Mouse (Mus musculus) activated CD4-positive, CD25-positive, alpha-beta regulatory T cell, adult 4 months (primary cell): Measurements from ENCODE around the gene Cd3g. TPM values are rescaled to one million over a fixed set of nuclear protein-coding genes. Genes with fewer than 3 reads are reported as not detected.

Source experiments
- ATAC-seq: one replicate; pipeline ENCODE4 v1.8.0; 2017
- polyA plus RNA-seq, 2 experiments: library from polyadenylated mRNA; unstranded; fragments of 100-300 nt; shearing (Covaris generic); gene quantifications; one replicate each; pipeline ENCODE4 v1.2.1; 2017

Cd3g gene
- 1,000 to 10,000 TPM; 1,430 to 1,870 TPM for polyA plus RNA-seq

GRCm38 (mm10) chr9:44980242-44980641 is at the start of gene Cd3g:
Cd3g (minus strand) TSS chr9:44980431.
- peak; percentile 90 for ATAC-seq

GRCm38 (mm10) chr9:45027376-45027775 is 47.1 kb upstream of the Cd3g start:
- no peak for ATAC-seq

GRCm38 (mm10) chr9:45024187-45024586 is 44.0 kb upstream of the Cd3g start:
- ATAC-seq, result no peak

GRCm38 (mm10) chr9:45023638-45024037 is 43.4 kb upstream of the Cd3g start:
- no peak for ATAC-seq

GRCm38 (mm10) chr9:45022800-45023199 is 42.6 kb upstream of the Cd3g start:
- ATAC-seq, result no peak

- ATAC-seq, result no peak
Measured at GRCm38 (mm10) chr9:45018031-45018430, 37.8 kb upstream of the Cd3g start.

- ATAC-seq, result no peak
Measured at GRCm38 (mm10) chr9:45015841-45016240, 35.6 kb upstream of the Cd3g start.

GRCm38 (mm10) chr9:45014879-45015278 is 34.6 kb upstream of the Cd3g start:
- peak; percentile 29 for ATAC-seq

- no peak for ATAC-seq
Measured at GRCm38 (mm10) chr9:45011291-45011690, 31.1 kb upstream of the Cd3g start.

GRCm38 (mm10) chr9:45010461-45010860 is 30.2 kb upstream of the Cd3g start:
- peak; percentile 42 for ATAC-seq

GRCm38 (mm10) chr9:45009180-45010078 is 29.2 kb upstream of the Cd3g start, which contains the start of gene Cd3e:
Cd3e (minus strand) TSS chr9:45009627.
- peak; percentile 89 for ATAC-seq

GRCm38 (mm10) chr9:45008342-45008741 is 28.1 kb upstream of the Cd3g start:
- ATAC-seq, result no peak

- no peak for ATAC-seq
Measured at GRCm38 (mm10) chr9:45007404-45007803, 27.2 kb upstream of the Cd3g start.

- ATAC-seq, result no peak
Measured at GRCm38 (mm10) chr9:45000249-45000648, 20.0 kb upstream of the Cd3g start.

GRCm38 (mm10) chr9:44999776-45000175 is 19.5 kb upstream of the Cd3g start:
- ATAC-seq, result no peak

- ATAC-seq, result no peak
Measured at GRCm38 (mm10) chr9:44999171-44999570, 18.9 kb upstream of the Cd3g start.

- ATAC-seq, result peak; percentile 70
Measured at GRCm38 (mm10) chr9:44998138-44998537, 17.9 kb upstream of the Cd3g start.

- ATAC-seq, result no peak
Measured at GRCm38 (mm10) chr9:44996590-44996989, 16.4 kb upstream of the Cd3g start.

- ATAC-seq, result no peak
Measured at GRCm38 (mm10) chr9:44994962-44995361, 14.7 kb upstream of the Cd3g start.

GRCm38 (mm10) chr9:44993268-44993667 is 13.0 kb upstream of the Cd3g start:
- no peak for ATAC-seq

GRCm38 (mm10) chr9:44992271-44992670 is 12.0 kb upstream of the Cd3g start:
- no peak for ATAC-seq

GRCm38 (mm10) chr9:44991821-44992220 is 11.6 kb upstream of the Cd3g start:
- no peak for ATAC-seq

- ATAC-seq, result peak; percentile 41
Measured at GRCm38 (mm10) chr9:44986976-44987375, 6.7 kb upstream of the Cd3g start.

GRCm38 (mm10) chr9:44986242-44986781 is 6.1 kb upstream of the Cd3g start:
- peak; percentile 85 for ATAC-seq
